Mouse (Mus musculus): ENCODE data around the gene Letm1. TPM values are rescaled to one million over a fixed set of nuclear protein-coding genes. Genes with fewer than 3 reads are reported as not detected.

Gene Letm1
- polyA plus RNA-seq, 1 experiment from 2014 or later: 56.6 TPM

DNA sequence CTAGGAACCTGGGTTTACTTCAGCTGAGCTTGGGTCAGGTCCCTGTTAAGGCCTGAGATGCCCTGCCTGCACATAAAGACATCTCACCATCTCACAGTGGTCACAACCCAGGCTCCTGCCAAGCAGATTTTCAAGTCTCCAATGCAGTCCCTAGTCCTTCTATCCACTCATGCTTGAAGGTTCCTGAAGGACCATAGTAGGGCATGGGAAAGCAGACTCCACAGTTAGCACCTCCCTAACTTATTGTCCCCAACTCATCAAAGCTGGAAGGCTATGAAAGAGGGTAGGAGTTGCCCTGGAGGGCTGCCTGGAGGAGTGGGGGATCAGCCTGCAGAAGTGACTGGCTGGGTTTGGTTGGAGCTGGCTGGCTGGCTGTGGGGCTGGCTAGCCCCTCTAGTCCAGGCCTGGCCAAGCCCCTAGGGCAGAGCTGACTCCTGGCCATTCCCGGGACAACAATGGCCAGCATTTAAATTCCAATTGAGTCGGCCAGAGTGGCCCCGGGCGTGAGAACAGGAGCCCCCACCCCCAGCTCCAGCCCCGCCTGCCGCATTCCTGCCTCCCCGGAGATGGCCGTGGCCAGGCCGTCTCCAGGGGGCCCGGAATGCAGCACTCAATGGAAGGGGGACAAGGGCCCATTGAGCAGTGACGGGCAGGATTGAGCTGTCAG is 77.5 kb downstream of the Letm1 start:
- H3K4me3 ChIP-seq: no peak overlapping the region
- no peaks in the 10 kb centered on the region for H3K9me3 ChIP-seq
- no peaks in the 10 kb centered on the region for H3K36me3 ChIP-seq
- no peak overlapping the region for H3K27ac ChIP-seq
- no peak for ATAC-seq (ENCODE audit: insufficient number of reproducible peaks, insufficient read depth, low FRiP score, low TSS enrichment, low read depth)
- H3K27me3 ChIP-seq: no peaks in the 10 kb centered on the region; the same call in 1 of the 2 replicates
- 6% methylated on average over 9 of the region's 11 CpGs for WGBS
- peaks cover 35% of the 10 kb centered on the region for H3K4me1 ChIP-seq
- H3K9ac ChIP-seq: 0 out of 2 replicates have a peak overlapping the region, but pooled peaks have one; percentile 16
- H3K4me2 ChIP-seq: no peak overlapping the region; the same call in 1 of the 2 replicates

DNA sequence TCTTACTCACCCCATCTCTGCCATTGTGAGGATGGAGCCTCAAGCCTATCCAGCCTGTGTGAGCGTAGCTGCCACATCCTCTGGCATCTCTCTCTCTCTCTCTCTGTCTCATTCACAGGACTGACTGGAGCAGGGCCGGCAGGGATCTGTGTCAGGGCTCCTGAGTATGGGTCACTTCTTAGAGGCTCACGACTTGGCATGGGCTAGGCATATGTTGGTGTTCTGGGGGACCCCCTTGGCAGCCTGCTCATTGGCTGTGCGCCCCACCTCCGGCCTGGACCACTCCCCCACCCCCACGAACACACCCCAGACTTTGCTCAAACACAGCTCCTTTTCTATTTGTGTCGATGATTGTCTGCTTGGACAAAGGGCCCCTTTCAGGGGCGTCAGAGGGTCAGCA is 78.6 kb downstream of the Letm1 start:
- no peak for ATAC-seq (ENCODE audit: insufficient number of reproducible peaks, insufficient read depth, low FRiP score, low TSS enrichment, low read depth)
- Histone ChIP-seq H3K4me2 (no peak overlapping the region), H3K9me3 (no peaks in the 10 kb centered on the region), H3K4me3 (no peak overlapping the region), H3K27ac (no peak overlapping the region), H3K4me1 (peaks cover 46% of the 10 kb centered on the region), H3K27me3 (no peaks in the 10 kb centered on the region; the same call in 1 of the 2 replicates), H3K9ac (no peak overlapping the region), H3K36me3 (no peaks in the 10 kb centered on the region)
- WGBS: 45% methylated on average over 8 of the region's 8 CpGs

DNA sequence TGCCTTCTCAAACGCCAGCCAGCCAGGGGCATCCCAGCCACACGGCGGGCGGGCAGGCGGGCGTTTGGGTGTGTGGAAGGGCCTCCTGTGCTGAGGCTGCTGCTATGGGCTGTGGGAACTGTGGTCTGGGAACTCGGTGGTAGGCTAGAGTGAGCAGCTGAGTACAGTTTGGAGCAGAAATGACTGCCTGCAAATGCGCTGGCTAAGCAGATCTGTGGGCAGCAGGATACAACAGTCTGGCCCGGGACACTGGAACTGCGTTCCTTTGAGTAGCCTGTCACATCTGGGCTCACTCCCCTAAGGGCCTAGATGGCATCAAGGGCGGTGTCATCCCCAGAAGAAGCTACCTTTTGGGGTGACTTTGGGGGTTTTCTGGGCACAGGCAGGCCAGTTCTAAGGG is 80.8 kb downstream of the Letm1 start:
- H3K36me3 ChIP-seq: no peaks in the 10 kb centered on the region
- H3K27me3 ChIP-seq: no peaks in the 10 kb centered on the region; the same call in 1 of the 2 replicates
- 78% methylated on average over 11 of the region's 11 CpGs for WGBS
- H3K27ac ChIP-seq: no peak overlapping the region
- H3K9ac ChIP-seq: no peak overlapping the region
- peaks cover 67% of the 10 kb centered on the region for H3K4me1 ChIP-seq
- H3K9me3 ChIP-seq: no peaks in the 10 kb centered on the region
- no peak overlapping the region for H3K4me2 ChIP-seq
- no peak overlapping the region for H3K4me3 ChIP-seq
- ATAC-seq (ENCODE audit: insufficient number of reproducible peaks, insufficient read depth, low FRiP score, low TSS enrichment, low read depth): no peak

DNA sequence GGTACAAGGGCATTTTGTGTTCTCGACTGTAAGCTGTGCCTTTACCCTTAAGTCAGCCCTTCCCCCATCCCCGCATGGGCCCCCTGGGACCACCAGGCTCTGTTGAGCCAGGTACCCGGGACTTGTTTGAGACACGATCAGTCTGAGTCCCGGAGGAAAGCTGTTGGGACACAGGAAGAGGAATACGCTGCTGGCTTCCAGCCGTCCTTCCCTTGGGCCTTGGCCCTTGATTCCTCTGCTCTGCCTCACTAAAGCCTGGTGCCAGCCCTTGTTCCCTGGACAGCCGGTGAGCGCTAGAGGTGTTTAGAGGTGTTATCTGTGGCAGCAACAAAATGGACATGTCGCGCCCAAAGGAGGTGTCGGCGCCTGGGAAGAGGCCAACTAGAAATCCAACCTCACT is 82.6 kb downstream of the Letm1 start:
- ATAC-seq (ENCODE audit: insufficient number of reproducible peaks, insufficient read depth, low FRiP score, low TSS enrichment, low read depth): no peak
- H3K4me1 ChIP-seq: peaks cover 73% of the 10 kb centered on the region
- WGBS: 35% methylated on average over 13 of the region's 13 CpGs
- H3K36me3 ChIP-seq: no peaks in the 10 kb centered on the region
- no peaks in the 10 kb centered on the region for H3K9me3 ChIP-seq
- no peak overlapping the region for H3K9ac ChIP-seq
- H3K27ac ChIP-seq: no peak overlapping the region
- peaks cover 6% of the 10 kb centered on the region for H3K27me3 ChIP-seq
- H3K4me3 ChIP-seq: no peak overlapping the region
- H3K4me2 ChIP-seq: no peak overlapping the region

DNA sequence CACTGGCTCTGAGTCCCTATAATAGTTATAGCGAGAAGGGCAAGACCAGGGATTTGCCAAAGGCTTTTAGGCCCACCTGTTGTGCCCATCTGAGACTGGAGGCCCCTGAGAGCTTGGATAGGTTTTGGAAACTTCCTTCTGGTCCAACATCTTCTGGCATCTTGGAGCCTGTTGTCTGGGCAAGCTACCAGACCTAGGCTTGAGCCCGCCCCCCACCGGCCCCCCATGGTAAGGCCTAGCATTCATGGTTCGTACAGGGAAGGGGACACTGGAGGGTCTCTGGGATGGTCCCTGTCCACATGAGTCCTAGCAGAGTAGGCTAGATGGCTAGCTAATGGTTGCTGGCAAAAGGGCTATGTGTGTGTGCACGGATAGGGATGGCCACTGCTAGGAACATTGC is 83.9 kb downstream of the Letm1 start:
- Histone ChIP-seq H3K4me2 (no peak overlapping the region), H3K27me3 (peaks cover 11% of the 10 kb centered on the region), H3K36me3 (no peaks in the 10 kb centered on the region), H3K9ac (no peak overlapping the region), H3K9me3 (no peaks in the 10 kb centered on the region), H3K4me1 (peaks cover 77% of the 10 kb centered on the region), H3K4me3 (no peak overlapping the region), H3K27ac (no peak overlapping the region)
- 84% methylated on average over 5 of the region's 5 CpGs for WGBS
- no peak for ATAC-seq (ENCODE audit: insufficient number of reproducible peaks, insufficient read depth, low FRiP score, low TSS enrichment, low read depth)

GRCm38 (mm10) chr5:33697947-33698512 is 84.6 kb downstream of the Letm1 start:
- H3K27me3 ChIP-seq: peaks cover 11% of the 10 kb centered on the region
- no peaks in the 10 kb centered on the region for H3K36me3 ChIP-seq
- ATAC-seq (ENCODE audit: insufficient number of reproducible peaks, insufficient read depth, low FRiP score, low TSS enrichment, low read depth): no peak
- 26% methylated on average over 12 of the region's 13 CpGs for WGBS
- peaks cover 81% of the 10 kb centered on the region for H3K4me1 ChIP-seq
- peak overlapping the region; percentile 17; the same call in 1 of the 2 replicates for H3K9ac ChIP-seq
- peak overlapping the region; percentile 71; the same call in 1 of the 2 replicates for H3K27ac ChIP-seq
- no peak overlapping the region for H3K4me3 ChIP-seq
- no peak overlapping the region; the same call in 1 of the 2 replicates for H3K4me2 ChIP-seq
- H3K9me3 ChIP-seq: no peaks in the 10 kb centered on the region

DNA sequence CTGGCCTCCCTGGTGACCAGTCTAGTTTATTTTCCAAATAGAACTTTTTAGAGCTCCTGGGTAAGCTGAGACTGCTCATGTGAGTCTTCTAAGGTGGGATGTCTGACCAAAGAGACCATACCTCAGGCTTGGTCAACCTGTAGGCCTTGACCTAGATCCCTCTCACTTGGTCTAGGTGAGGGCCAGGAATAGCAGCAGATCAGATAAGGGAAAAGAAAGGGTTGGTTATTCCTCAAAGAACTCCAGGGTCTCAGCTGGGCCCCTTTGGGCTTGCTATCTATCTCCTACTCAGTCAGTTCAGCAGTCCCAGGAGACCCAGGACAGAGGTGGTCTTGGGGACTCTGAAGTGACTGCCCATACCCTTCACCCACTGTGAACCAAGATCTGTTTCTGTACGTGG is 85.1 kb downstream of the Letm1 start:
- ATAC-seq (ENCODE audit: insufficient number of reproducible peaks, insufficient read depth, low FRiP score, low TSS enrichment, low read depth): no peak

DNA sequence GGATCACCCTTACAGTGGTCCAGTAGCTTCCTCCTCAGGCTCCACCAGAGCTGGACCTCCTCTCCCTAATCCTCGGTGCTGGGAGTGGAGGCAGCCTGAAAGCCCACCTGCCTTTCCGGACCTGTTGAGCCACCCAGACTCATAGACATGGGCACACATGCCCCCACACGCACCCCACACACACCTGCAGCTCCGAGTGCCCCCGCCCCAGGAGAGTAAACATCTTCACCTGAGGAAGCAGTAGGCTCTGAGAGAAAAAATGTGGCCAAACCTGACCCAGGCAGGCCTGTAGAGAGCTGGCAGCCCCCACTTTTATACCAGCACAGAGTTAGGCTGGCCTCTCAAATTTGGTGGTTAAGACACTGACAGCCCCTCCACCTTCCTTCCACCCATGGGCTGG is 86.2 kb downstream of the Letm1 start:
- Histone ChIP-seq H3K27ac (peak overlapping the region; percentile 71), H3K4me1 (peaks cover 91% of the 10 kb centered on the region), H3K4me3 (no peak overlapping the region), H3K9me3 (no peaks in the 10 kb centered on the region), H3K4me2 (peak overlapping the region; percentile 87; the same call in 1 of the 2 replicates), H3K9ac (no peak overlapping the region), H3K36me3 (no peaks in the 10 kb centered on the region), H3K27me3 (peaks cover 11% of the 10 kb centered on the region)
- 47% methylated on average over 5 of the region's 5 CpGs for WGBS
- 0 out of 2 replicates have a peak, but pooled peaks have one; percentile 3 for ATAC-seq (ENCODE audit: insufficient number of reproducible peaks, insufficient read depth, low FRiP score, low TSS enrichment, low read depth)

More for the DNA sequence above, 85.1 kb downstream of the Letm1 start:
- Histone ChIP-seq H3K4me2 (no peak overlapping the region), H3K9ac (no peak overlapping the region; the same call in 1 of the 2 replicates), H3K4me1 (peaks cover 86% of the 10 kb centered on the region), H3K36me3 (no peaks in the 10 kb centered on the region), H3K27ac (peak overlapping the region; percentile 71), H3K27me3 (peaks cover 11% of the 10 kb centered on the region), H3K9me3 (no peaks in the 10 kb centered on the region), H3K4me3 (no peak overlapping the region)
- WGBS: 50% methylated on average over 1 of the region's 1 CpGs

GRCm38 (mm10) chr5:33695718-33696121 is 86.9 kb downstream of the Letm1 start:
- Histone ChIP-seq H3K36me3 (no peaks in the 10 kb centered on the region), H3K4me1 (peaks cover 85% of the 10 kb centered on the region), H3K9me3 (no peaks in the 10 kb centered on the region), H3K27me3 (peaks cover 11% of the 10 kb centered on the region), H3K4me2 (peak overlapping the region; percentile 87), H3K4me3 (peak overlapping the region; percentile 47), H3K27ac (peak overlapping the region; percentile 71), H3K9ac (peak overlapping the region; percentile 80)
- WGBS: 3% methylated on average over 24 of the region's 24 CpGs
- ATAC-seq (ENCODE audit: insufficient number of reproducible peaks, insufficient read depth, low FRiP score, low TSS enrichment, low read depth): no peak

GRCm38 (mm10) chr5:33694848-33695717 is 87.5 kb downstream of the Letm1 start:
- Histone ChIP-seq H3K4me2 (peak overlapping the region; percentile 87), H3K36me3 (no peaks in the 10 kb centered on the region), H3K9ac (peak overlapping the region; percentile 80), H3K4me3 (peak overlapping the region; percentile 47), H3K4me1 (peaks cover 85% of the 10 kb centered on the region), H3K9me3 (no peaks in the 10 kb centered on the region), H3K27me3 (peaks cover 11% of the 10 kb centered on the region), H3K27ac (peak overlapping the region; percentile 71)
- peak; percentile 29; the same call in 1 of the 2 replicates for ATAC-seq (ENCODE audit: insufficient number of reproducible peaks, insufficient read depth, low FRiP score, low TSS enrichment, low read depth)
- WGBS: under 1% methylated on average over 69 of the region's 71 CpGs

GRCm38 (mm10) chr5:33694461-33694847 is 88.2 kb downstream of the Letm1 start:
- WGBS: 56% methylated on average over 9 of the region's 9 CpGs
- H3K4me2 ChIP-seq: peak overlapping the region; percentile 87
- ATAC-seq (ENCODE audit: insufficient number of reproducible peaks, insufficient read depth, low FRiP score, low TSS enrichment, low read depth): no peak
- peaks cover 85% of the 10 kb centered on the region for H3K4me1 ChIP-seq
- H3K27ac ChIP-seq: peak overlapping the region; percentile 71; the same call in 1 of the 2 replicates
- H3K4me3 ChIP-seq: no peak overlapping the region
- no peaks in the 10 kb centered on the region for H3K36me3 ChIP-seq
- no peak overlapping the region for H3K9ac ChIP-seq
- no peaks in the 10 kb centered on the region for H3K9me3 ChIP-seq
- H3K27me3 ChIP-seq: peaks cover 11% of the 10 kb centered on the region

All from embryonic facial prominence, embryonic 13.5 days (tissue).